Mouse (Mus musculus) olfactory bulb, adult 2 months (tissue): ENCODE results near the gene Isg15. TPM values are rescaled to one million over a fixed set of nuclear protein-coding genes. Genes with fewer than 3 reads are reported as not detected.

Experiments
- H3K27ac ChIP-seq: fragments of 200-500 bp; 2 replicates; pipeline ENCODE4 v1.5.1; 2012; ENCODE audit warnings: low read depth, low read length; ENCODE audit not compliant: insufficient read depth
- H3K4me1 ChIP-seq: fragments of 200-500 bp; 2 replicates; pipeline ENCODE4 v1.6.1; 2012; ENCODE audit warnings: low read length; ENCODE audit not compliant: control insufficient read depth, insufficient read depth
- H3K4me3 ChIP-seq: fragments of 200-500 bp; 2 replicates; pipeline ENCODE4 v1.5.1; 2012; ENCODE audit warnings: mild to moderate bottlenecking, low read depth, low read length, moderate library complexity; ENCODE audit not compliant: insufficient read depth
- CTCF ChIP-seq: fragments of 200-500 bp; IDR thresholded peaks from 2 replicates; pipeline ENCODE4 v1.5.1; 2012; ENCODE audit warnings: low read depth, mild to moderate bottlenecking, low read length, moderate library complexity; ENCODE audit not compliant: insufficient read depth
- POLR2A ChIP-seq: fragments of 200-500 bp; IDR thresholded peaks from 2 replicates; pipeline ENCODE4 v1.6.1; 2012; ENCODE audit warnings: mild to moderate bottlenecking, low read depth, low read length, moderate library complexity; ENCODE audit not compliant: insufficient read depth
- WGBS: fragments of 180-500 bp; shearing (Covaris S2); methylation state at CpG from one replicate; pipeline ENCODE4 v1.1.7; 2018; 5-methylcytosine and 5-hydroxymethylcytosine counted together
- polyA plus RNA-seq: library from polyadenylated mRNA; stranded (reverse); fragments of >200 nt; gene quantifications from 2 replicates; pipeline ENCODE4 v1.2.4, GENCODE M21; 2012; ENCODE audit warnings: low replicate concordance; ENCODE audit not compliant: missing spikeins, insufficient read depth, insufficient read length

Isg15 gene
- polyA plus RNA-seq, result not detected in 2 replicates

DNA sequence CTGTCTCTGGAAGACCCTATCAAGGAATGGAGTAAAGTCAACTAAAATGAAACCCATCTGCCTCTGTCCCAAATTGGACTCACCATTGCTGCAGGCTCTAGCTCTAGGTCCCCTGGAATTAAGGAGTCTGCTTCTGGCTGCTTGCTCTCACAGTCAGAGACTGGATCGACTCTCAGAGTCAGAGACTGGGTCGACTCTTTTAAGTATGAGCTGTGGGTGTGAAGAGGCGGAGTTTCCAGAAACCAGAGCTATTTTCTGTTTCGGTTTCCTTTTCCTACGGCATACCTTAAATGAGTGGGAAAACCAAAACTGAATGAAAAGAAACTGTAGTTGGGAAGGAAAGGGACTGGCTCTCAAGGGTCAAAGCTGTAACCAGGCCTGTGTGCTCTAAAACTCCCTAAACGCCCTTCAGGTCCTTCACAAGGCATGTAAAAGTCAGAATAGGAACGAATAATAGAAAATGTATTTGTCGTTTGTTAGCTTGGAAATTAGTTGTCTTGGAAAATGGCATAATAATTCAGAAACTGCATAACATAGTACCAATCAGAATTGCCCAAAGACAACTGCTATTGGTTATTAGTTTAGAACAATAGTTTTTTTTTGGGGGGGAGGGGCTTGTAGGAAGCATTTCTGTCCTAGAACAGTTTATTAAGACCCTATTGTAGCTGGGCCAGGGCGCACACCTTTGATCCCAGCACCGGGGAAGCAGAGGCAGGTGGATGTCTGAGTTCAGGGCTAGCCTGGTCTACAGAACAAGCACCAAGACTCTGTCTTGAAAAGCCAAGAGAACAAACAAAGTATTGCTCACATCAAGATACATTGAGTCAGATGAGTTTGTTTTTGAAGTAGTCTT, at the start of gene Isg15:
TSS of gene Isg15 (minus strand) at position 196 of the 853 bp plus-strand sequence.
- WGBS, result 53% methylated on average over 10 of the region's 10 CpGs
- Histone ChIP-seq H3K27ac (peak within 1 kb of the TSS; percentile 41; the same call in 1 of the 2 replicates), H3K4me1 (peaks cover 29% of the 10 kb centered on the region), H3K4me3 (no peak within 1 kb of the TSS)
- TF ChIP-seq POLR2A (no peak), CTCF (no peak)

GRCm38 (mm10) chr4:156249567-156249966, 48.9 kb upstream of the Isg15 start:
- WGBS, result 56% methylated on average over 11 of the region's 11 CpGs
- Histone ChIP-seq H3K4me3 (no peak overlapping the region), H3K27ac (no peak overlapping the region; the same call in 1 of the 2 replicates), H3K4me1 (peaks cover 19% of the 10 kb centered on the region)
- no peak for TF ChIP-seq POLR2A
- no peak for TF ChIP-seq CTCF

DNA sequence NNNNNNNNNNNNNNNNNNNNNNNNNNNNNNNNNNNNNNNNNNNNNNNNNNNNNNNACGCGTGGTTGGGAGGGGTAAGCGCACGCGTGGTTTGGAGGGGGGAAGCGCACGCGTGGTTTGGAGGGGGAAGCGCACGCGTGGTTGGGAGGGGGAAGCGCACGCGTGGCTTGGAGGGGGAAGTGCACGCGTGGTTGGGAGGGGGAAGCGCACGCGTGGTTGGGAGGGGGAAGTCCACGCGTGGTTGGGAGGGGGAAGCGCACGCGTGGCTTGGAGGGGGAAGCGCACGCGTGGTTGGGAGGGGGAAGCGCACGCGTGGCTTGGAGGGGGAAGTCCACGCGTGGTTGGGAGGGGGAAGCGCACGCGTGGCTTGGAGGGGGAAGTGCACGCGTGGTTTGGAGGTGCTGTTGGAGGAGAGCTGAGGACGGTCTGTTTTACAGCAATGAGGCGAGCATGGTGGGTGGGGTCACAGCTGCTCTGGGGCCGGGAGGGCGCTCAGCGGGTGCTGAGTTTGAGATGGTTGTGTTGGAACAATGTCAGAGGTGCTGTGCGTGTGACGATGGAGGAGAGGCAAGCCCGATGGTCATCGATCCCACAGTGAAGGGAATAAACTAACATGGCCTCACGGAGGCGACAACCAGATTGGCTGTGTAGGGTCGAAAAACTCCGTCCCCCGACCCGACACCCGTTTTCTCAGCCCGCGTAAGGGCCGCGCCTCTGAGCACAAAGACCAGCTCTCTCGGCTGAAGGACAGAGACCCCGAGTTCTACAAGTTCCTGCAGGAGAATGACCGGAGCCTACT, 36.2 kb upstream of the Isg15 start:
- Histone ChIP-seq H3K27ac (no peak overlapping the region), H3K4me3 (peak overlapping the region; percentile 89), H3K4me1 (peaks cover 27% of the 10 kb centered on the region)
- no peak for TF ChIP-seq CTCF
- no peak for TF ChIP-seq POLR2A
- 19% methylated on average over 58 of the region's 60 CpGs for WGBS

- Histone ChIP-seq H3K27ac (peak within 1 kb of the TSS; percentile 56), H3K4me1 (peaks cover 27% of the 10 kb centered on the region), H3K4me3 (peak within 1 kb of the TSS; percentile 89)
- under 1% methylated on average over 90 of the region's 90 CpGs for WGBS
- TF ChIP-seq POLR2A, result peak; percentile 73
- no peak for TF ChIP-seq CTCF
These were observed 35.4 kb upstream of the Isg15 start, which contains the start of gene Noc2l for GRCm38 (mm10) chr4:156235808-156236533. Gene Noc2l, plus strand, starts transcription at chr4:156236010.

DNA sequence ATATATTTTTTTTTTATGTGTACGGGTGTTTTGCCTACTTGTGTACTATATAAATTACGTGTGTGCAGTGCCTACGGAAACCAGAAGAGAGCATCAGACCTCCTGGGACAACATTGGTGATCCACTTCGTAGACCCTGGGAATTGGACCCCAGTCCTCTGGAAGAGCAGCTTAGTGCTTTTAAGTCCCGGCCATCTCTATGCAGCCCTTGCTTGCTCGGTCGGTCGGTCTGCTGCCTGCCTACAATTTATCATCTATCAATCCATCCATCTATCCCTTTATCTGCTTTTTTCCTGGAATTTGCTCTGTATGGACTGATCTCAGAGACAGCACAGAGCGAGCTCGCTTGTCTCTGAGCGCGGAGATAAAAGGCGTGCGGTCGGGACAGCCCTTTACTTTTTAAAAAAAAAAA, 34.7 kb upstream of the Isg15 start:
- under 1% methylated on average over 15 of the region's 15 CpGs for WGBS
- peak overlapping the region; percentile 89 for H3K4me3 ChIP-seq
- H3K4me1 ChIP-seq, result peaks cover 28% of the 10 kb centered on the region
- peak overlapping the region; percentile 56 for H3K27ac ChIP-seq
- TF ChIP-seq POLR2A (no peak), CTCF (no peak)

GRCm38 (mm10) chr4:156234701-156235213, 34.1 kb upstream of the Isg15 start, which contains the start of gene Plekhn1:
Gene Plekhn1, minus strand, starts transcription at chr4:156234857.
- WGBS, result under 1% methylated on average over 47 of the region's 48 CpGs
- no peak for TF ChIP-seq CTCF
- TF ChIP-seq POLR2A, result peak; percentile 37; the same call in 1 of the 2 replicates
- Histone ChIP-seq H3K4me3 (peak within 1 kb of the TSS; percentile 89), H3K4me1 (peaks cover 35% of the 10 kb centered on the region), H3K27ac (peak within 1 kb of the TSS; percentile 56)

DNA sequence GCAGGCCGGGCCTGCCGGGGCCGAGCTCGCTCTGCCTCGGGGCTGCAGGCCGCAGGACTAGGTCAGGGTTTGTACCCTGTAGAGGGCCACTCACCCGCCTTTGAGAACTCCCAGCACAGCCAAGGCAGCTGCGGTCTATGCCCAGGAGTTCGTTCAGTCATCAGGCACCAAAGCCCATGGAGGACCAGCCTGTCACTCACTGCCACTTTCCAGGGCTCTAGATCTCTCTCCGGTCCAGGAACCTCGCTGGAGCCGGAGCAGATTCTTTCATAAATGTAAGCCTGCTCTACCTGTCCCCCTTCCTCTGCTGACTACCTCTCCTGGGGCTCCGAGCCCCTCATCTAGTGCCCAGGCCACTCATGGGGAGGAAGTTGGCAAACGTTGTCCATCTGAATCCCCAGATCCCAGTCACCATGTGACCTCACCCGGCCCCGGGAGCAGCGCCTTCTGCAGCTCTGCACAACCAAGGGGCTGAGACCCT, 33.4 kb upstream of the Isg15 start:
- H3K4me1 ChIP-seq, result peaks cover 40% of the 10 kb centered on the region
- 4% methylated on average over 17 of the region's 17 CpGs for WGBS
- peak overlapping the region; percentile 74 for H3K4me3 ChIP-seq
- H3K27ac ChIP-seq, result no peak overlapping the region
- TF ChIP-seq CTCF, result no peak
- TF ChIP-seq POLR2A, result no peak

- Histone ChIP-seq H3K27ac (peak overlapping the region; percentile 12; the same call in 1 of the 2 replicates), H3K4me1 (peaks cover 36% of the 10 kb centered on the region), H3K4me3 (no peak overlapping the region)
- WGBS, result 17% methylated on average over 12 of the region's 12 CpGs
- TF ChIP-seq POLR2A, result no peak
- TF ChIP-seq CTCF, result no peak
These were observed 27.9 kb upstream of the Isg15 start for GRCm38 (mm10) chr4:156228393-156229024.
